In the genomic region with DNA sequence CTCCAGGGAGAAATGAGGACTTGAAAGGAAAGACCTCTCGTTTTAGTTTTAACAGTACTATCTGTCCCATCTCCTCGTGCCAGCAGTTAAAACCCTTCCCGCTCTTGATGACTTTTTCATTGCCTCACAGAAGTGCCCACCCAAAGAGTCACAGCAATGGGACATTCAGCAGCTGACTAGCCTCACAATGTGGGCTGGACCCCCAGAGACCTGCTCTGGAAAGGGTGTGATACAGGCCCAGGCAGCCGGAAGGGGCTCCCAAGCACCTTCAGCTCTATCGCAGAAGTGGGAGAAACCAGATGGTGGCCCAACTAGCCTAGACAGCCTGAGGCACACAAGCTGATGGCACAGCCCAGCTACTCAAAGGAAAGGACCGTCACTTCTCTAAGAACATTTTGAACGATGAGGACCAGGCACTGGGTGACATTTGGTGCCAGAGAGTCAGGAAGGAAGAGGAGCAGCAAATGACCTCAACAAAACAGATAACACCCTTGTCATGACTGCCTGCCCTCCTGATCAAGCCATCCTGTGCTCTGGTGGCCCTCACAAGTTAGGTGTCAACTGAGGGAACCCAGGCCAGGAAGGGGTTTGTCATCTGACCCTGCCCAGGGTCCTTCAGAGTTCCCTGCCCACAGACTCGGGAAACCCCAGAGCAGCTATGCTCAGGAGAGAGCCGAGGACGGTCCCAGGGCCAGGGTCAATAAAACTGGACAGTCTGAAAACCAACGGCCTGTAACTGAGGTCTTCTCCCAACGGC, we compare ENCODE assay signal across 8 mouse cellular contexts. TPM values are rescaled to one million over a fixed set of nuclear protein-coding genes. Genes with fewer than 3 reads are reported as not detected.
A peak's percentile ranks its signal among the peaks of the same experiment; 100 is the strongest.
DNase-seq lines count a peak whose midpoint lies in the region; ATAC-seq lines count a peak whose summit lies in the region.

No protein-coding gene starts in this region.

- no peak for ATAC-seq in kidney, embryonic 15.5 days (replicated peaks; ENCODE audit: low FRiP score)
- ATAC-seq in kidney, embryonic 16.5 days (ENCODE audit: low FRiP score, low TSS enrichment) = no peak
- no peak for ATAC-seq in midbrain, embryonic 13.5 days

- no peak for DNase-seq in kidney, adult 8-10 months
- no peak for DNase-seq in embryonic facial prominence, embryonic 10.5 days (ENCODE audit: low spot score)
- no peak for DNase-seq in thymus, adult 18-20 months
- DNase-seq in right cerebral cortex, postnatal 4 days = no peak
- no peak for DNase-seq in left cerebral cortex, adult 9 months (ENCODE audit: low spot score in 2 of 2)

- no peaks in the 10 kb centered on the region for H3K9me3 ChIP-seq in kidney, embryonic 15.5 days (replicated peaks)
- no peaks in the 10 kb centered on the region for H3K9me3 ChIP-seq in embryonic facial prominence, embryonic 10.5 days
- no peaks in the 10 kb centered on the region for H3K9me3 ChIP-seq in kidney, embryonic 16.5 days (ENCODE audit: low read length)
- no peaks in the 10 kb centered on the region for H3K9me3 ChIP-seq in midbrain, embryonic 13.5 days

- no peaks in the 10 kb centered on the region for H3K27me3 ChIP-seq in kidney, embryonic 15.5 days
- H3K27me3 ChIP-seq in embryonic facial prominence, embryonic 10.5 days (replicated peaks; ENCODE audit: low read depth, poor library complexity, severe bottlenecking) = peaks cover 83% of the 10 kb centered on the region
- no peaks in the 10 kb centered on the region for H3K27me3 ChIP-seq in kidney, embryonic 16.5 days (ENCODE audit: insufficient read depth, low read length)
- H3K27me3 ChIP-seq in midbrain, embryonic 13.5 days = peaks cover 56% of the 10 kb centered on the region

- H3K36me3 ChIP-seq in kidney, embryonic 15.5 days = peaks cover 8% of the 10 kb centered on the region; the same call in 1 of the 2 replicates
- no peaks in the 10 kb centered on the region for H3K36me3 ChIP-seq in embryonic facial prominence, embryonic 10.5 days (replicated peaks)
- H3K36me3 ChIP-seq in kidney, embryonic 16.5 days (ENCODE audit: insufficient read depth, low read length) = no peaks in the 10 kb centered on the region
- H3K36me3 ChIP-seq in midbrain, embryonic 13.5 days = no peaks in the 10 kb centered on the region

- peak overlapping the region; percentile 89 for H3K27ac ChIP-seq in kidney, embryonic 15.5 days
- H3K27ac ChIP-seq in embryonic facial prominence, embryonic 10.5 days (replicated peaks) = no peak overlapping the region
- peak overlapping the region; percentile 88 for H3K27ac ChIP-seq in kidney, embryonic 16.5 days (ENCODE audit: low read length)
- H3K27ac ChIP-seq in midbrain, embryonic 13.5 days = no peak overlapping the region

- H3K4me1 ChIP-seq in kidney, embryonic 15.5 days = peaks cover 67% of the 10 kb centered on the region
- peaks cover 64% of the 10 kb centered on the region for H3K4me1 ChIP-seq in embryonic facial prominence, embryonic 10.5 days
- peaks cover 61% of the 10 kb centered on the region for H3K4me1 ChIP-seq in kidney, embryonic 16.5 days (ENCODE audit: insufficient read depth, low read length)
- H3K4me1 ChIP-seq in midbrain, embryonic 13.5 days (replicated peaks) = peaks cover 50% of the 10 kb centered on the region

- 10% methylated on average over 12 of the region's 12 CpGs for WGBS in kidney, embryonic 15.5 days
- 49% methylated on average over 12 of the region's 12 CpGs for WGBS in embryonic facial prominence, embryonic 10.5 days
- 10% methylated on average over 12 of the region's 12 CpGs for WGBS in kidney, embryonic 16.5 days
- WGBS in midbrain, embryonic 13.5 days = 50% methylated on average over 12 of the region's 12 CpGs

- H3K4me3 ChIP-seq in kidney, embryonic 15.5 days (replicated peaks) = peak overlapping the region; percentile 75
- peak overlapping the region; percentile 75 for H3K4me3 ChIP-seq in embryonic facial prominence, embryonic 10.5 days
- H3K4me3 ChIP-seq in kidney, embryonic 16.5 days (ENCODE audit: low read length) = peak overlapping the region; percentile 87
- H3K4me3 ChIP-seq in midbrain, embryonic 13.5 days (replicated peaks) = peak overlapping the region; percentile 70

- peak overlapping the region; percentile 65 for H3K9ac ChIP-seq in kidney, embryonic 15.5 days
- H3K9ac ChIP-seq in kidney, embryonic 16.5 days (replicated peaks; ENCODE audit: low read length) = peak overlapping the region; percentile 80
- H3K9ac ChIP-seq in midbrain, embryonic 13.5 days (replicated peaks) = peak overlapping the region; percentile 76

- peak overlapping the region; percentile 95 for H3K4me2 ChIP-seq in kidney, embryonic 15.5 days
- H3K4me2 ChIP-seq in kidney, embryonic 16.5 days (replicated peaks; ENCODE audit: low read depth, low read length) = peak overlapping the region; percentile 97
- H3K4me2 ChIP-seq in midbrain, embryonic 13.5 days (replicated peaks) = peak overlapping the region; percentile 86

RNA-seq across cellular contexts. Expression of gene Sh2b3, which starts 2.3 kb away (rescaled TPM):
- polyA plus RNA-seq in kidney, embryonic 15.5 days (2015; fragmentation: Nextera tagmentation; extraction: Ambion mirVana) = 18.6 and 19.4 TPM in 2 replicates
- 7.9 TPM in 2 replicates for polyA plus RNA-seq in embryonic facial prominence, embryonic 10.5 days (2016; fragmentation: Nextera tagmentation; extraction: Ambion mirVana)
- polyA plus RNA-seq in kidney, embryonic 16.5 days (2015; fragmentation: Nextera tagmentation; extraction: Ambion mirVana) = 17.4 and 17.8 TPM in 2 replicates
- polyA plus RNA-seq in midbrain, embryonic 13.5 days (2015; fragmentation: Nextera tagmentation; extraction: Ambion mirVana) = 5.3 and 6.0 TPM in 2 replicates

RNA-seq across cellular contexts. Expression of gene Pheta1, which starts 13.6 kb away (rescaled TPM):
- polyA plus RNA-seq in kidney, embryonic 15.5 days (2015; fragmentation: Nextera tagmentation; extraction: Ambion mirVana) = 27.7 and 29.0 TPM in 2 replicates
- 56.5 and 60.0 TPM in 2 replicates for polyA plus RNA-seq in embryonic facial prominence, embryonic 10.5 days (2016; fragmentation: Nextera tagmentation; extraction: Ambion mirVana)
- 28.9 and 33.2 TPM in 2 replicates for polyA plus RNA-seq in kidney, embryonic 16.5 days (2015; fragmentation: Nextera tagmentation; extraction: Ambion mirVana)
- polyA plus RNA-seq in midbrain, embryonic 13.5 days (2015; fragmentation: Nextera tagmentation; extraction: Ambion mirVana) = 52.3 and 56.8 TPM in 2 replicates

Comparison
In these comparisons a context has a peak if more than half of its experiments do, and no peak if none do; other contexts are left out.
1. H3K27ac ChIP-seq: peak in kidney, embryonic 15.5 days (single experiment) and kidney, embryonic 16.5 days (single experiment); none in embryonic facial prominence, embryonic 10.5 days (single experiment) and midbrain, embryonic 13.5 days (single experiment).
2. Peak in every context shown above with its lines, with median percentiles within 50 percentile points of each other: H3K4me2 ChIP-seq, H3K4me3 ChIP-seq and H3K9ac ChIP-seq.